Mouse (Mus musculus) midbrain, embryonic 11.5 days (tissue): ENCODE measurements around the gene Ncor1. TPM values are rescaled to one million over a fixed set of nuclear protein-coding genes. Genes with fewer than 3 reads are reported as not detected.
"Not testable (repeated sequence)": the region's sequence is repeated elsewhere in the genome, so short reads cannot be mapped to it uniquely, and the experiment has no call there.

Experiments
- ATAC-seq: fragments of 200-750 bp; cut with Nextera tagmentation; 2 replicates; pipeline ENCODE4 v1.8.0; 2017; ENCODE audit warnings: moderate TSS enrichment, moderate library complexity; ENCODE audit not compliant: low FRiP score
- DNase-seq: peaks from one replicate; pipeline ENCODE4 v3.0.0; 2015; ENCODE audit warnings: low spot score; ENCODE audit errors: missing footprints
- H3K27ac ChIP-seq: fragments of 300-500 bp; sonication (generic); 2 replicates; pipeline ENCODE4 v1.5.1; 2014; ENCODE audit warnings: low read depth, low read length
- H3K27me3 ChIP-seq: fragments of 300-500 bp; sonication (generic); 2 replicates; pipeline ENCODE4 v1.6.1; 2014; ENCODE audit warnings: mild to moderate bottlenecking, low read length, moderate library complexity, mixed read lengths; ENCODE audit not compliant: control insufficient read depth, insufficient read depth
- H3K36me3 ChIP-seq: fragments of 300-500 bp; sonication (generic); 2 replicates; pipeline ENCODE4 v1.6.1; 2014; ENCODE audit warnings: mild to moderate bottlenecking, low read length, moderate library complexity, mixed read lengths; ENCODE audit not compliant: control insufficient read depth, insufficient read depth
- H3K4me1 ChIP-seq: fragments of 300-500 bp; sonication (generic); 2 replicates; pipeline ENCODE4 v1.6.1; 2014; ENCODE audit warnings: low read length; ENCODE audit not compliant: control insufficient read depth, insufficient read depth
- H3K4me2 ChIP-seq: fragments of 300-500 bp; sonication (generic); 2 replicates; pipeline ENCODE4 v1.6.1; 2014; ENCODE audit warnings: mild to moderate bottlenecking, moderate library complexity
- H3K4me3 ChIP-seq: fragments of 300-500 bp; sonication (generic); 2 replicates; pipeline ENCODE4 v1.5.1; 2014; ENCODE audit warnings: low read depth, low read length
- H3K9ac ChIP-seq: fragments of 300-500 bp; sonication (generic); 2 replicates; pipeline ENCODE4 v1.6.1; 2014; ENCODE audit warnings: low read length
- H3K9me3 ChIP-seq: fragments of 300-500 bp; sonication (generic); 2 replicates; pipeline ENCODE4 v1.6.1; 2016; ENCODE audit warnings: low read length; ENCODE audit not compliant: control insufficient read depth
- WGBS: fragments of 180-500 bp; shearing (Covaris S2); extraction: QIAGEN DNeasy Blood & Tissue Kit; methylation state at CpG from one replicate; pipeline ENCODE4 v1.1.7; 2014; 5-methylcytosine and 5-hydroxymethylcytosine counted together
- polyA plus RNA-seq: library from polyadenylated mRNA; unstranded; fragments of >200 nt; fragmentation: Nextera tagmentation; extraction: Ambion mirVana; gene quantifications from 2 replicates; pipeline ENCODE4 v1.2.1, GENCODE M21; 2014

Gene Ncor1
- polyA plus RNA-seq, 1 experiment from 2014 or later, result 176 TPM

GRCm38 (mm10) chr11:62487540-62488350 is 29.4 kb upstream of the Ncor1 start:
- 96% methylated on average over 10 of the region's 10 CpGs for WGBS
- DNase-seq, result no peak
- no peak for ATAC-seq

DNA sequence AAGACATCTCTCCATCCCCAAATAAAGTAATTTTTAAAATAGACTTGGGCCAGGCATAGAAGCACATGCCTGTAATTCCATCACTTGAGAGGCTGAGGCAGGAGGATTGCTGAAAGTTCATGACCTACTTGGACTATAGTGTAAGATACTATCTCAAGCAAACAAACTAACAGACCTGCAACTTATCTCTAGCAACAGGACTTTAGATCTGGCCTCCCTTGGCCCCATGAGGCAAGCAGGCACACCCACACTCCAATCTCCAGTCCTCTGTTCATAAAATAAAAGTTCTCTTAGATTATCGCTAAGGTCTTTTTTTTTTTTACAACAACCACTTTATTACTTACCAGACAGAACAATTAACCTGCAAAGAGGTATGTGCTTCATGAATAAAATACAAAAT is 28.6 kb upstream of the Ncor1 start:
- Histone ChIP-seq H3K27me3 (no peaks in the 10 kb centered on the region), H3K4me2 (no peak overlapping the region), H3K36me3 (no peaks in the 10 kb centered on the region), H3K9me3 (no peaks in the 10 kb centered on the region), H3K4me1 (no peaks in the 10 kb centered on the region), H3K4me3 (no peak overlapping the region), H3K27ac (no peak overlapping the region), H3K9ac (no peak overlapping the region)
- WGBS, result 93% methylated on average over 1 of the region's 1 CpGs
- DNase-seq (no peak), ATAC-seq (no peak)

More at GRCm38 (mm10) chr11:62487540-62488350, 29.4 kb upstream of the Ncor1 start:
- Histone ChIP-seq H3K36me3 (no peaks in the 10 kb centered on the region), H3K27me3 (no peaks in the 10 kb centered on the region), H3K27ac (no peak overlapping the region), H3K9ac (no peak overlapping the region), H3K9me3 (no peaks in the 10 kb centered on the region), H3K4me3 (no peak overlapping the region), H3K4me1 (no peaks in the 10 kb centered on the region), H3K4me2 (no peak overlapping the region)

DNA sequence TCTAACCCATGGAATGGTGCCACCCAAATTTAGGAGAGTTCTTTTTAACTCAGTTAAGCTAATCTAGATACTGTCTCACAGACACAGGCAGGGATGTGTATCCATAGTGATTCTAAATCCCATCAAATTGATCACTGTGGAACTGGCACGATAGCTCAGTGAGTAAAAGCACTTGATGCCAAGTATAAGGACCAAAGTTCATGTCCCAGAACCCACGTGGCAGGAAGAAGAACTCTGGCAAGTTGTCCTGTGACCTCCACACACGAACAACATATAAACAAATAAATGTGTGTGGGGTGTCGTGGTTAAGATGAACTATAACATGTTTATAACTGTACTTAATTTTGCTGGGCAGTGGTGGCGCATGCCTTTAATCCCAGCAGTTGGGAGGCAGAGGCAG is 21.2 kb upstream of the Ncor1 start:
- no peak overlapping the region for H3K4me3 ChIP-seq
- DNase-seq, result no peak
- H3K4me1 ChIP-seq, result no peaks in the 10 kb centered on the region
- WGBS, result 86% methylated on average over 5 of the region's 5 CpGs
- no peak for ATAC-seq
- no peaks in the 10 kb centered on the region for H3K9me3 ChIP-seq
- no peak overlapping the region for H3K9ac ChIP-seq
- H3K36me3 ChIP-seq, result no peaks in the 10 kb centered on the region
- no peaks in the 10 kb centered on the region for H3K27me3 ChIP-seq
- H3K27ac ChIP-seq, result no peak overlapping the region
- no peak overlapping the region for H3K4me2 ChIP-seq

GRCm38 (mm10) chr11:62478931-62479330 is 20.6 kb upstream of the Ncor1 start:
- H3K4me3 ChIP-seq, result no peak overlapping the region

GRCm38 (mm10) chr11:62476156-62476555 is 17.8 kb upstream of the Ncor1 start:
- no peak overlapping the region for H3K4me2 ChIP-seq
- no peaks in the 10 kb centered on the region for H3K4me1 ChIP-seq
- WGBS, result 98% methylated on average over 4 of the region's 4 CpGs
- no peaks in the 10 kb centered on the region for H3K36me3 ChIP-seq
- ATAC-seq, result no peak
- no peak for DNase-seq
- H3K27ac ChIP-seq, result no peak overlapping the region
- no peaks in the 10 kb centered on the region for H3K9me3 ChIP-seq
- H3K4me3 ChIP-seq, result no peak overlapping the region
- no peak overlapping the region for H3K9ac ChIP-seq
- H3K27me3 ChIP-seq, result no peaks in the 10 kb centered on the region

More at GRCm38 (mm10) chr11:62478931-62479330, 20.6 kb upstream of the Ncor1 start:
- Histone ChIP-seq H3K36me3 (no peaks in the 10 kb centered on the region), H3K9ac (no peak overlapping the region), H3K9me3 (no peaks in the 10 kb centered on the region), H3K27me3 (no peaks in the 10 kb centered on the region), H3K4me2 (no peak overlapping the region), H3K27ac (no peak overlapping the region), H3K4me1 (no peaks in the 10 kb centered on the region)
- DNase-seq, result no peak
- no peak for ATAC-seq
- 79% methylated on average over 6 of the region's 6 CpGs for WGBS

DNA sequence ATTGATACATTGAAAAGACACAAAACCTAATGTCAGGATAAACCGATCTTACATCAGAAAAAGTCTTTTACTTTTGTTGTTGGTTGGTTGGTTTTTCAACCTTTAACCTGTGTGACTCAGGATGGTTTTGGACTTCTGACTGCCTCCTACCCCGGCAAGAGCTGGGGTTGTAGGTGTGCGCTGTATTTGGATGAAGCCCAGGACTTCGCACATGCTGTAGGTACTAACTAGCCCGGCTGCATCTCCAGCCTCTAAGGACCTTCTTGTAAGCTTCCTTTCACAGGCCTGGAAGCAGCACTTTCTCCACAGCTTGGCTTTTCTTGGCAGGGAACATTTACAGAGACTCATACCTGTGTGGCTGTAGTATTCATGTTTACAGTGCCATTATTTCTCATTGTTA is 15.2 kb upstream of the Ncor1 start:
- H3K4me2 ChIP-seq, result no peak overlapping the region
- no peaks in the 10 kb centered on the region for H3K9me3 ChIP-seq
- no peaks in the 10 kb centered on the region for H3K27me3 ChIP-seq
- ATAC-seq (no peak), DNase-seq (no peak)
- H3K36me3 ChIP-seq, result no peaks in the 10 kb centered on the region
- H3K27ac ChIP-seq, result no peak overlapping the region
- H3K4me1 ChIP-seq, result no peaks in the 10 kb centered on the region
- H3K4me3 ChIP-seq, result no peak overlapping the region
- WGBS, result 95% methylated on average over 5 of the region's 5 CpGs
- H3K9ac ChIP-seq, result no peak overlapping the region

DNA sequence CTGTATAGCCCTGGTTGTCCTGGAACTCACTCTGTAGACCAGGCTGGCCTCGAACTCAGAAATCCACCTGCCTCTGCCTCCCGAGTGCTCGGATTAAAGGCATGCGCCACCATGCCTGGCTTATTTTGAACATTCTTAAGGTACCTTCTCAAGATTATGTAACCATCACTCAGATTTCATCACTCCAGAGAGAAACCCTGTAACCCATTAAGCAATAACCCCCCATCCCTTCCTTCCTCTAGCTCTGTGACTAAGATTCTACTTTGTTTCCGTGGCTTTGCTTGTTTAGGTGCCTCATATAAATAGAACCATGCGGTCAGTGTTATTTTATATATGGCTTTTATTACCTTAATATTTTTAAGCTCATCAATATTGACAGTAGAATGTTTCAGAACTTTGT is 12.1 kb upstream of the Ncor1 start:
- Histone ChIP-seq H3K4me3 (no peak overlapping the region), H3K9ac (no peak overlapping the region), H3K4me2 (no peak overlapping the region), H3K36me3 (no peaks in the 10 kb centered on the region), H3K27ac (no peak overlapping the region), H3K9me3 (no peaks in the 10 kb centered on the region), H3K27me3 (no peaks in the 10 kb centered on the region), H3K4me1 (no peaks in the 10 kb centered on the region)
- WGBS, result 97% methylated on average over 6 of the region's 6 CpGs
- no peak for ATAC-seq
- DNase-seq, result no peak

DNA sequence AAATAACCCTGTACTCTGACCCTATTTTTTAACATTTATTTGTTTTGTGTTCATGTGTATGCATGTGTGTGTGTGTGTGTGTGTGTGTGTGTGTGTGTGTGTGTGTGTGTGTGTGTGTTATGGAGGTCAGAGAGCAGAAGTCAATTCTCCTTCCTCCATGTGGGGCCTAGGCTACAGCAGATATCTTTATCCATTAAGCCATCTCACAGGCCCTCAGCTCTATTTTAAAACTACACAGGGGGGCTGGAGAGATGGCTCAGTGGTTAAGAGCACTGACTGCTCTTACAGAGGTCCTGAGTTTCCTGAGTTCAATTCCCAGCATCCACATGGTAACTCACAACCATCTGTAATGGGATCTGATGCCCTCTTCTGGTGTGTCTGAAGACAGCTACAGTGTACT is 8.9 kb upstream of the Ncor1 start:
- not testable (repeated sequence) for H3K27ac ChIP-seq, H3K9ac ChIP-seq, H3K27me3 ChIP-seq, DNase-seq, H3K4me1 ChIP-seq, H3K4me3 ChIP-seq, H3K9me3 ChIP-seq, H3K4me2 ChIP-seq, ATAC-seq, H3K36me3 ChIP-seq

DNA sequence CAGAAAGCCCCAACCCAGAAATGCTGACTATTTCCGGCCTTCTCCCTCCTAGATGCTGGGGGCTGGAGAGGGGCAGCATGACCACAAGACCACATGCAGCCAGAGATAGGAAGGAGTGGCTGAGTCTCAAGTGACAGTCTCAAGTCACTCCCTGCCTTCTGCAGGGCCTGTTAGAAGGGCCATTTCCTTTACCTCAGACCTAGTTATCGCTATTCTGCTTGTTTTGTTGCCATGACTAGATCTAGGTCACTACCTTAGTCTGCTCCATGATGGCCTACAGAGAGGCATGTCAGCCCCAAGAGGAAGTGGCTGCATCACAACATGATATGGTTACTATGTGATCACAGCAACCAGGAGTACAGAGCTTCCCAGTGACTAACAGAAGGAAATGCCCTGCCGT is 8.2 kb upstream of the Ncor1 start:
- ATAC-seq, result no peak
- H3K4me1 ChIP-seq, result no peaks in the 10 kb centered on the region
- H3K9ac ChIP-seq, result no peak overlapping the region
- no peak overlapping the region for H3K4me2 ChIP-seq
- DNase-seq, result peak; percentile 1
- H3K27ac ChIP-seq, result no peak overlapping the region
- no peaks in the 10 kb centered on the region for H3K9me3 ChIP-seq
- H3K4me3 ChIP-seq, result no peak overlapping the region
- H3K27me3 ChIP-seq, result no peaks in the 10 kb centered on the region
- no peaks in the 10 kb centered on the region for H3K36me3 ChIP-seq
- WGBS, result 91% methylated on average over 3 of the region's 3 CpGs
